Mouse (Mus musculus) testis, postnatal 14 days (tissue): ENCODE results near the gene Fkbpl.

Source experiments
- DNase-seq: peaks from one replicate; pipeline ENCODE4 v3.0.0; 2021; ENCODE audit warnings: low spot score

Gene Fkbpl

DNA sequence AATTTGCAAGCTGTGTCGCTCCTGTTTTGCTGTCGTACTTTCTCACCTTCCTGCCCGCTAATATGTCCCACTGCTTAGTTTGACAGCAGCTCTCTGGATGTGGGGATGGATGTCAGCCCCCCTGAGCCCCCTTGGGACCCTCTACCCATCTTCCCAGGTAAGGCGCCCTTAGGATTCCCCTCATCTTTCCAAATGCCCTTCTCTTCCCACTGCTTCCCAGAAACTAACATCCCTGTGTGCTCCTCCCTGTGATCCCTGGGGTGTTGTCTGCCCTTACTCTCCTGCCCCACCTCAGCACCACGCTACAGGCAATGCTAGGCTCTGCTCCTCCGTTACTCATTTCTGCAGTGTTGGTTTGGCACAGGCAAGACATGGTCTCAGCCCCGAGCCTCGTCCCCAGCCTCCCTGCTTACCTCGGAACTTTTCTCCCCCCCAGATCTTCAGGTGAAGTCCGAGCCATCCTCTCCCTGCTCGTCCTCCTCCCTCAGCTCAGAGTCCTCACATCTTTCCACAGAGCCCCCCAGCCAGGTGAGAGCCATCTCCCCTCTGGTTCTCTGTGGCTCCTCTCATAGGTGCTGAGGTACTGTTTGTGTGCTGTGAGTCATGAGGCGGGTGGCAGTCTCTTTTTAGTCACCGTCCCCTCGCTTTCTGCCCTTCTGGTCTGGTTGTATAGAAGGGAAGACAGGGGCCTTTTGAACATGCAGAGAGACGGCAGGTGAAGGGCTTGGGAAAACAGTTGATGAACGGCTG is 3.8 kb downstream of the Fkbpl start:
- DNase-seq, result no peak

DNA sequence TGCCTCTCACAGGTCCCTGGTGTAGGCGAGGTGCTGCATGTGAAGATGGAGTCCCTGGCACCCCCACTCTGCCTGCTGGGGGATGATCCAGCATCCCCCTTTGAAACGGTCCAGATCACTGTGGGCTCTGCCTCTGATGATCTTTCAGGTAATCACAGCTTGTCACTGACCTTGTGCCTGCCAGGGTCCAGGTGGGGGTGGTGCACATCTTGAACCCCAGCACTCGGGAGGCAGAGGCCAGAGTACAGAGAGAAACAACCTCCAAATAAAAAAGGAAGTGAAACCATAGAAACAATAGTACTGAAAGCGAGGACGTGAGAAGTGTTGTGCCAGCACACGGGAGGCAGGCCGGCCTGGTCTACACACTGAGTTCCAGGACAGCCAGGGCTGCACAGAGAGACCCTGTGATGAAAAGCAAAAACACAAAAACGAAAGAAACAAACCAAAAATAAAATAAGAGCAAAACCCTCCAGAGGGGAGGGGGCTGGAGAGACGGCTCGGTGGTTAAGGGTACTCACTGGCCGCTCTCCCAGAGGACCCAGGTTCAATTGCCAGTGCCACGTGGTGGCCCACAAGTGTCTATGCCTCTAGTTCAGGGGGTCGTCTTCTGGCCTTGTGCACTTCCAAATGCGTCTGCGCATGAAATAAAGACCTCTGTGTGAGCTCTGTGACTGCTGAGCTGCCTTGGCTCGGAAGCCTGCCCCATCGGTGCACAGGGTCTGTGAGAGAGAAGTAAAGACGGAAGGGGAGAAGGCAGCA is 4.7 kb downstream of the Fkbpl start:
- DNase-seq, result no peak

DNA sequence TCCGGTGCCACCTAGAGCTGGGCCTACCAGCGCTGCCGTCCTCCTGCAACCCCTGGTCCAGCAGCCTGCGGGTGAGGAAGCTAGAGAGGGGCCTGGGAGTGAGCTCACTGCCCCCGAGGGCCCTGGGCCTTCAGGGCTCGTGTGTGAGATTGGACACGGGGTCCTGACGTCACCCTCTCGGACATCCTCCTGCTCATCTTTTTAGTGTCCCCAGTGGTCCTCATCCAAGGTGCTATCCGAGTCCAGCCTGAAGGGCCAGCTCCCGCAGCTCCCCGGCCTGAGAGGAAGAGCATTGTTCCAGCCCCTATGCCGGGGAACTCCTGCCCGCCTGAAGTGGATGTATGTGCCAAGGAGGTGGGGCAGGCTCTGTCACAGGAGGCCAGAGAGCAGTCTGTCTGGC is 6.2 kb downstream of the Fkbpl start:
- no peak for DNase-seq

DNA sequence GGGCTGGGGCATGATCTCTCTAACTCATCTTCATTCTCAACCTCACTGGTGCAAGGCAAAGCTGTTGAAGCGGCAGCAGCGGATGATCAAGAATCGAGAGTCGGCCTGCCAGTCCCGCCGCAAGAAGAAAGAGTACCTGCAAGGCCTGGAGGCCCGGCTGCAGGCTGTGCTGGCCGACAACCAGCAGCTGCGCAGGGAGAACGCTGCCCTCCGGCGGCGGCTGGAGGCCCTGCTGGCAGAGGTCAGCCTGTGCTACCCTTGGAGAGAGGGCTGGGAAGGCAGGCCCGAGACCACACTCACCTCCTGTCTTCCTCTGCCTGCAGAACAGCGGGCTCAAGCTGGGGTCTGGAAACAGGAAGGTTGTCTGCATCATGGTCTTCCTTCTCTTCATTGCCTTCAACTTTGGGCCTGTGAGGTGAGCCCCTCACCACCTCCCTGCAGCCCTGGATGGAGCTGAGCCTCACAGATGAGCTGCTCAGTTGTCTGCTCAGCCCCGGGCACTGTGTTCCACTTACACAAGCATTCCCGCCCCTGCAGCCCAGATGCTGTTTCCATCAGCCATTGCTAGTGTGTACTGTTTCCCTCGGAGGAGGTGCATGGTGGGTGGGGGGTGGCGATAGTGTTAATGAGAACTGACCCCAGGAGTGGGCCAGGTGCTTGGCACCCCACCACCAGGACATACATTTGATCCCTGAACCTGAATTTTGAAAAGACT is 7.1 kb downstream of the Fkbpl start:
- DNase-seq, result no peak

DNA sequence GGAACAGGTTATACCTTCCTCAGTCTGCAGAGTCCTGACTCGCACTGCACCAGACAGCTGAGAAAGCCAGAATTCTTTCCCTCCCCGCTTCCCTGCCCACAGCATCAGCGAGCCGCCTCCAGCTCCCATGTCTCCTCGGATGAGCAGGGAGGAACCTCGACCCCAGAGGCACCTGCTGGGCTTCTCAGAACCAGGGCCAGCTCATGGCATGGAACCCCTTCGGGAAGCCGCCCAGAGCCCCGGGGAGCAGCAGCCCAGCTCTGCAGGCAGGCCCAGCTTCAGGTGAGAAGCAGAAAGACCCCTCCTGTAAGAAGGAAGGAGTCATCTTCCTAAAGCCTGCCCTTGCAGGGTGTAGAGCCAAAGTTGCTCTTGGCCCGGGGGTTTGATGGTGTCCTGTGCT is 8.0 kb downstream of the Fkbpl start:
- DNase-seq, result no peak

DNA sequence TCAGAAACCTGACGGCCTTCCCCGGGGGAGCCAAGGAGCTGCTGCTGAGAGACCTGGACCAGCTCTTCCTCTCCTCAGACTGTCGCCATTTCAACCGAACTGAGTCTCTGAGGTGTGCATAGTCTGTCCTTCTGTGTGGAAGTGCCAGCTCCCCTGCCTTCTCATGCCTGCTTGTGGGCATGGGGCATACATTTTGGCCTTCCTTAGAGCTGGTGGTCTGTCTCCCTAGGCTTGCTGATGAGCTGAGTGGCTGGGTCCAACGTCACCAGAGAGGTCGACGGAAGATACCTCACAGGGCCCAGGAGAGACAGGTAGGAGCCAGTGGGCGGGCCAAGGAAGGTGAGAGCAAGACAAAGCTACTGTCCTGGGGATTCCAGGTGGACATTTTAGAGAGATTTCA is 8.4 kb downstream of the Fkbpl start:
- no peak for DNase-seq

DNA sequence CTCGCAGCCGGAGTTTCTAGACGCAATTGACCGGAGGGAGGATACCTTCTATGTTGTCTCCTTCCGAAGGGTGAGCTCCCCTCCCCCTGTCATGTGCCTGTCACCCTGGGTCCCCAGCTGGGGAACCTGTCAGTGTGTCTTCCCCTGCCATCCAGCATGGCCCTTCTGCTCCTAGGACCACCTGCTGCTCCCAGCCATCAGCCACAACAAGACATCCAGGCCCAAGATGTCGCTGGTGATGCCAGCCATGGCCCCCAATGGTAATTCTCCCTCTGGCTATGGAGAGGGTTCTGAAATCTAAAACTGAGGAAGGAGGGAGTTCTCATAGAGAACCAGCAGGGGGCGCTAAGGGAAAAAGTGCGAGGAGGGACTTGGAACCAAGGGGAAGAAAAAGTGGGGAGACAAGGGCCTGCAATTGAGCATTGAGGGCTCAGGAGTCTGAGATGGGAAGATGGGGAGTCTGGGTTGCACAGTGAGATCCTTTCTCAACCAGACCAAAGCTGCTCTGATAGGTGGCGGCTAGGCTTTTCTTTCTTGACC is 9.3 kb downstream of the Fkbpl start:
- no peak for DNase-seq

DNA sequence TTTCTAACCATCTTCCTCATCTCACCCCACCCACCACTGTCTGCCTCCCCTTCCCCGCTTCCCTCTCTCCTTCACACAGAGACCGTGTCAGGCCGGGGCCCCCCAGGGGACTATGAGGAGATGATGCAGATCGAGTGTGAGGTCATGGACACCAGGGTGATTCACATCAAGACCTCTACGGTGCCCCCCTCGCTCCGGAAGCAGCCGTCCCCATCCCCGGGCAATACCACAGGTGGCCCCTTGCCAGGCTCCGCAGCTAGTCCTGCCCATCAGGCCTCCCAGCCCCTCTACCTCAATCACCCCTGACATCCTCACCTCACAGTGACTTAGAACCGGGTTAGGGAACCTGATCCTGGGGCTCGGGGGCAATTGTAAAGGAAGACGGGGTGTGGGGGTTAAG is 9.8 kb downstream of the Fkbpl start:
- no peak for DNase-seq

DNA sequence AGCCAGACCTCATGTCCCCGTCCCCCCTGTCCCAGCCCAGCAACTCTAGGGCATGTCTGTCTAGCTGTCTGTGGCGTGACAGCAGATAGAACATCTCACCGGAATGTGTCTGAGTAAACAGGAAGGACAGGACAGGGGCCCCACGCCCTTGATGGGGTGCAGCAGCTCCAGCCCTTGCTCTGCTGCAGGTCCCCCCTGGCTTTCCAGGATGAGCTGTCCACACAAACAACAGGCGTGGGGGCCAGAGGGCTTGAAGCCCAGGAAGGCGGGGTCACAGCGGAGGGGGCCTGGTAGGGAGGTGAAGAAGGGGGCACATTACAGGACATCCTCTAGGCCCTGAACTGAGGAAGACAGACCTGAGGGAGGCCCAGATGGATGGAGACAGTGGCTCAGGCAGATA is 10.6 kb downstream of the Fkbpl start:
- DNase-seq, result no peak

DNA sequence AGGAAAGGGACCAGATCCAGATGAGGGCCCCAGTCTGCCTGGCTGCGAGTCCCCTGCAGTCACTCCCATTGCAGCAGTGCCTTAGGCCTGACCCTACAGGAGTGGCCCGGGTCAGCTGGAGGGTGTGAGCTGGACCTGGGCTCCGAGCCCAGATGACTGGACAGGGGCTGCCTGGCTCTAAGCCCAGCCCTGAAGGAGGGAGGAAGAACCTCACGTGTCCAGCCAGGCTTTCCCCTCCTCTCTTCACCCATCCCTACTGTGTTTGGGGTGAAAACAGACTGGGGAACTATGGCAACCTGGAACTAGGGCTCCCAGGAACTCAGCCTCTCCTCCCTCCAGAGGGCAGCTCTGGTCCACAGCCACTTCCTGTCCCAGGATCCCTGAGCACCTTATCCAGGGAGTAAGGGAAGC is 11.0 kb downstream of the Fkbpl start:
- peak; percentile 79 for DNase-seq

DNA sequence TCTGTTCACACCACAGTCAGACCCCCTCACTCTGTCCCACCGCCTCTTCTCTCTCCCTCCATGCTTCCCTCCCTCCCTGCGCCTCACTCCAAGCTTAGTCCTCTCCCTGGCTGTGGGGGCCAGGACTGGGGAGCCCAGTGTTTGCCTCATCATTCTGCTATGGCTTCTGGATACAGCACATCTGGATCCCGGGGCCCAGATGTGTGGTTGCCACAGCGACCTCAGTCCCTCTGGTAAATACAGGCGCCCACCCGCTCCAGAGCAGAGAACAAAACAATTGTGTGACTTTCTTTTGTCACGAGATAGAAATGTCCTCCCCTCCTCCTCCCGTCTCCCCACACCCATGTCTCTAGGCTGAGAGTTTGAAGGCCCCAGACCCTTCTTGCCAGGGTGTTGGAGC is 12.1 kb downstream of the Fkbpl start:
- no peak for DNase-seq

DNA sequence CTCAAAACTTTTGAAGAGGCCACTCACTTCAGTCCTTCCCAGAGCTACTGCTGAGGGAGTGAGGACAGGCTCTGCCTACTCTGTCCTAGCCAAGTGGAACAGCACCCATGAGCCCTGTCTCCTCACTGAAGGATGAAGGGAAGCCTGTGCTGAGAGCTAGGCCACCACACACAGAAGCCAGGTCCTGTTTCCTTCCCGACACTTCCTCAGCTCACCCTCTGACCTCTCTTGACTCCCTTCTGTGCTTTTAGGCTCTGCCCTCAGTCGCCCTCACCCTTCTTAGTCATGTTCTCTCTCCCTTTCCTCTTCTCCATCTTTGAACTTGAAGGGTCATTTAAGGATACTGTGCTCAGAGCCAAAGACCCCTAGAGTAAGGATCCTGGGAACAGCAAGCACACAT is 12.7 kb downstream of the Fkbpl start:
- no peak for DNase-seq

DNA sequence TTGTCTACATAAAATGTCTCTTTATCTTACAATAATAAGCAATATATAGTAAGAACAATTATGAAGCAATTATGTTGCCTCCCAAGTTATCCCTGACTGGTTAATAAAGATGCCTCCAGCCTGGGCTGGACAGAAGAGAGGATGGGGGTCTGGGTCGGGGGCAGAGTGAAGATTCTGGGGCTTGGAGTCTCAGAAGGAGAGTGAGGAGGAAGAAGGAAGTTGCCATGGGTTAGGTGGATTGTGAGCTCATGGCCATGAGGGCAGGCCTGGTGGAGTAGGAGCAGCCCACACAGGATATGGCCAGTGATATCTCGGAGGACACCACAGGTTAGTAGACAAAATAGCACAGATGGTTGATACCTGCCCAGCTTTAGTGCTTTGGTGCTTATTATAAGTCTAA is 13.6 kb downstream of the Fkbpl start:
- no peak for DNase-seq

DNA sequence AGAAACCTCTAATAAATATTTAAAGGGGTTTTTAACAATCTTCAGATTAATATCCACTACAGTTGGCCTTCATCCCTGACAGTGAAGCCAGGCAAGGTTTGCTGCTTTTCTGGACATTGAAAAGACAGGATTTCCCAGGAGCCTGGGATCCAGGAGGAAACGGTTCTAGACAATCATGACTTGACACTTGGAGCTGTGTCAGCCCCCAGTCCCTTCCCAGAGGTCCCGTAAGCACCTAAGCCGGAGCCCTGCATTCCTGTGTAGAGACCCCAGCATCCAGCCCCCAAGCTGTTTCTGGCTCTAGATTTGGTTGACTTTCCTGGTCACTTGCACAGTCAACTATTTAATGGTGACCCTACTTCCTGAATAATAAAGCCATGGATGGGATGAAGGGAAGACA is 14.0 kb downstream of the Fkbpl start:
- DNase-seq, result no peak

DNA sequence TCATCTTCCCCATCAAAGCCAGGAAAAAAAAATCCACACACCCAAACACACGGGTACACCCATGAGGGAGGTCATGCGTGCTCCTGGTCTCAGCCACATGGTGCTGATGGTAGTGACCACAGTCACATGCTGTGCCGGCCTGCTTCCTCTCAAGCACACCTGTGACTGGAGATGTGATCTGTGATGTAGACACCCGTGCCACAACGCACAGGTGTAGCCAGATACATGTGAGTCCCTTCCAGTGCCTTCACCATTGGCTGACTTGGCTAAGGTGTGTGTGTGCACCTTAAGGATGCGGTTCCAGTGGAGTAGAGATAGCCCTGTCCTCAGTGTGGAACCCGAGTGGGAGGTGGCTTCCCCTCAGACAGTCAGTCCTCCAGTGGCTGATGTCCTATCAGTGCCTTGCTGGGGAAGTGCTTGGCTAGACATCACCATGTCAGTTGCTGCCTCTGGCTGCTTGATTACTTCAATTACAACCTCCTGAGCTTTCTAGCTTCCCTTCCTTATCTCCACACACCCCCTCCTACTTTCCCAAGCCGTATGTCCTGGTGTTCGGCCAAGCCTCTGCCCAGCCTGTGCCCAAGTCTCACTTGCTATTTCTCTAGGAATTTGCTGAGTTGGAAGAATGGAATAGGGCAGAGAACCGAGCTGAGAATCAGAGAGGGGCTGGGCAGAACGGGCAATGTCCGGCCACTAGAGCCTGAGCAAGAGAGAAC is 14.8 kb downstream of the Fkbpl start:
- no peak for DNase-seq

DNA sequence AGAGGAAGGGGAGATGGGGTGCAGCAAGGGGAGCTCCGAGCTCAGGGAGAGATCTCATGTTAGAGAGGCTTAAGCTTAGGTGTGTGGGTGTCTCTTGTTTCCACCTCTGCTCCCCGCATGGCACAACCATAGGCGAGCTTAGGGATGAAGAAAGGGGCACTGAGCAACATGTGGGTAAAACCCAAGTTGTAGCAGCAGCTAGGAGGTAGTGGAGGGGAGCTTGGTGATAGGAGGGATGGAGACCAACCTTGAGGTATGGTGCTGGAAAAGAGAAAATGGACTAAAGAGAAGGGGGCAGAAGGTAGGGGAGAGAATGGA is 15.3 kb downstream of the Fkbpl start:
- no peak for DNase-seq

DNA sequence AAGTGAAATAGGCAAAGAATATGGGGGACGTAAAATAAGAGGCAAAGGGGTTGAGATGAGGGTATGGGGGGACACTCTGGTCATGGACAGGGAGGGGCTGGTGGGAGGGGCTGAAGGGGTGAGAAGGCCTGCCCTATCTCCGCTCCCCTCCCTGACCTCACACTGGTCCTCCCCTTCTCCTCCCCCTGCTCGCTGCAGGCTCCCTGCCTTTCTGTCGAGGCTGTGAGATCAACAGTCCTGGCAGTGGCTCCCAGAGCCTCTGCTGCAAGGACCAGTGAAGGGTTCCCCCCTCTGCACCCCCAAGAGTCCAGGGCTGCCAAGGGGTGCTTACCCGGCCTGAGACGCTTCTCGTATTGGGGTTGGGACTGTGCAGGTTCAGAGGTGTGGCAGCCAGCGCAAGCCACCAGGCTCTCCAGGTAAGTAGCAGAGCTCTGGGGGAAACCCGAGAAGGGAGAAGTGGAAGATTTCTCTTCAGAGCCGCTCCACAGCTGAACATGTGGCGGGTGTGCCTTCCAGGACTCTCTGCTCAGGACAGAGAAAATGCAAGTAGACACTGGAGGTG is 15.8 kb downstream of the Fkbpl start:
- DNase-seq, result no peak

DNA sequence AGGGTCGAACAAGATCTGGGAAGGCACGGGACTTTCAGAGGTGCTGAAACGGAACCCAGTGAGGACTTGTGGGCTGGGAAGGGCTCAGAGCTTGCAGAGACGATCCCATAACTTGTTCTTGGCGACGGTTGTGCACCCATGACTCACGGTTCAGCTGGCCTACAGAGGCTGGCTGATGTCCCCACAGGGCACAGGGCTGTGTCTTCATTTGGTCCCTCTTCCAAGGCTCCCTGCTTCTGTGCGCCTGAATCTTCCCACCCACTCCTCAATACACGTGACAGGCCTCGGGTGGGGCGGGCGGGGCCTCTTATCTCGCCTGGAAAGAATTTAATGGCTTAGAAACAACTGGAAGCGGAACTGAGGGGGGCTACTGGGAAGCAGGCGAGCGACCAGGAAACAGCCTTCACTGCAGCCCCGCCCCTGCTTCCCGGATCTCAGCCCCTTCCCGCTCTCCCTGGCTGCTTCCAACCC is 16.6 kb downstream of the Fkbpl start:
- DNase-seq, result no peak

DNA sequence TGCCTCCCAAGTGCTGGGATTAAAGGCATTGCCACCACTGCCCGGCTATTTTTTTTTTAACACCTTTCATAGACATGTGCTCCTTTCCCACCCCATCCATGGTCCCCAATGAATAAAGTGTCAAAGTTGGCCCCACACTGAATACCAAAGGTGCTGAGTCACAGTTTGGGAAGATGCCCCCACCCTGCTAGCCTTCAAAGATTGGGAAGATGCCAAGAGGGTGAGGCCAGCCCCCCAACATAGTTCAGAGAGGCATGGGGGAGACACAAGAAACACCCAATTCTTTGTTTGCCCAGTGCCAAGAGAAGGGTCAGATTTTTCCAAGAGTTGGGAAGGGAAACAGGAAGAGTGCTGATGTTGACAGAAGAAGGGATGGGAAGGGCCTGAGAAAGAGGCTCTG is 17.9 kb downstream of the Fkbpl start:
- DNase-seq, result no peak

DNA sequence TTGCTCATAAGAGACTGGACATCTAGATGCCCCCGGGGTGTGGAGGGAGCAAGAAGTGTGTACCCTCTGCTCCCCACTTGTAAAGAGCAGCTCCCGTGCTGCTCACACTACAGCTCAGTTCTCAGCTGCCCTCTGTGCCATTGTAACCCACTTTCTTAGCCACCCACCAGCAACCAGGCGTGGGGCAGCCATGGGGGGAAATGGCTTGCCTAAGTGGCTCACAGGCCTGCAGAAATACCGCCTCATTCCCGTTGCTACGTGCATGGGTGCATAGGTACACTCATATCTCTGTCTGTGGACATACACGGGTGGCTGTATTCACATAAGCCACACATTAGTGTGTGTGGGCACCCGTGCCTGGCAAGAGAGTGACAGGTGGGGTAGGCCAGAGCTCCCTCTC is 18.4 kb downstream of the Fkbpl start:
- no peak for DNase-seq

DNA sequence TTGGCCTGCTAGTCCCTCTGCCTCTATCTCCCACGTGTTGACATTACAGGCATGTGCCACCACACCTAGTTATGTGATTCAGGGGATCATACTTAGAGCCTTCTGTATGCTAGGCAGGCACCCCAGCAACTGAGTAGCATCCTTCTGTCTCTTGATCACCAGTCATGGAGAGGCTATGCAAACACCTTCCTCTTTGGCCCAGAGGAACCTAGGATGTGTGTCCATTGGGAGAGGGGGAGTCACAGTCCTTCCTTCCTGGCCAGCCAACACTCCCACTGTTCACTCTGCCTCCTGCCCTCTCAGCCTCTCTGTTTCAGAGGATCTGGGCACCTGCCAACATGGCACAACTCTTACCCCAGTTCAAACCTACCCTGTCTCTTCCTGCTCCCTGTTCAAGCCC is 19.0 kb downstream of the Fkbpl start:
- DNase-seq, result no peak

DNA sequence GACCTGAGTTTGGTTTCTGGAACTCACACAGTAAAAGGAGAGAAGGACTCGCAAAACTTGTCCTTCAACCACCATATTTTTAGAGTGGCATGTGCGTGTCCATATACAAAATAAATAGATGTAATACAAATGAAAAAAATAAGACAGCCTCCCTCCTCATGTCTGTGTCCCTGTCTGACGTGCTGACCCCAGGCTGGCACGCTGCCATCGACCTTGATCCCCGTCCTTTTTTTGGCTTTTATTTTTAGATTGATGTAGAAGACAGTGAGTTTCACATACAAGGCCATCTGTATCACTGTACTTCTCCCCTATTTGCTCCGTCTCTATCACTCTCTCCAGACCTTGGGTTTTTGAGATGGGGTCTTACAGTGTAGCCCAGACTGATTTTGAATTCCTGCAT is 19.9 kb downstream of the Fkbpl start:
- DNase-seq, result no peak
